Mouse (Mus musculus) kidney, postnatal 0 days (tissue): ENCODE measurements around the gene Morn1. TPM values are rescaled to one million over a fixed set of nuclear protein-coding genes. Genes with fewer than 3 reads are reported as not detected.
A peak's percentile ranks its signal among the peaks of the same experiment; 100 is the strongest.

ENCODE experiments used
- ATAC-seq: fragments of 200-750 bp; cut with Nextera tagmentation; replicated peaks from 2 replicates; pipeline ENCODE4 v1.8.0; 2017; ENCODE audit warnings: low read depth, moderate number of reproducible peaks, moderate TSS enrichment, moderate library complexity; ENCODE audit not compliant: low FRiP score
- DNase-seq: peaks from one replicate; pipeline ENCODE4 v3.0.0-alpha.2; 2016; ENCODE audit warnings: low spot score
- H3K27ac ChIP-seq: fragments of 300-500 bp; sonication (generic); 2 replicates; pipeline ENCODE4 v1.5.1; 2014; ENCODE audit warnings: mild to moderate bottlenecking
- H3K27me3 ChIP-seq: fragments of 300-500 bp; sonication (generic); 2 replicates; pipeline ENCODE4 v1.6.1; 2014; ENCODE audit warnings: low read length, mixed read lengths; ENCODE audit not compliant: insufficient read depth
- H3K36me3 ChIP-seq: fragments of 300-500 bp; sonication (generic); 2 replicates; pipeline ENCODE4 v1.6.1; 2014; ENCODE audit warnings: low read length, mixed read lengths; ENCODE audit not compliant: insufficient read depth
- H3K4me1 ChIP-seq: fragments of 300-500 bp; sonication (generic); replicated peaks from 2 replicates; pipeline ENCODE4 v1.6.1; 2014; ENCODE audit warnings: antibody characterized with exemption, low read length, mixed read lengths; ENCODE audit not compliant: insufficient read depth
- H3K4me2 ChIP-seq: fragments of 300-500 bp; sonication (generic); 2 replicates; pipeline ENCODE4 v1.6.1; 2014; ENCODE audit warnings: mild to moderate bottlenecking, low read length, moderate library complexity, mixed read lengths
- H3K4me3 ChIP-seq: fragments of 300-500 bp; sonication (generic); replicated peaks from 2 replicates; pipeline ENCODE4 v1.5.1; 2014; ENCODE audit warnings: low read depth, low read length
- H3K9ac ChIP-seq: fragments of 300-500 bp; sonication (generic); 2 replicates; pipeline ENCODE4 v1.6.1; 2014; ENCODE audit warnings: low read depth, low read length
- H3K9me3 ChIP-seq: fragments of 300-500 bp; sonication (generic); replicated peaks from 2 replicates; pipeline ENCODE4 v1.6.1; 2016; ENCODE audit warnings: low read length, inconsistent platforms, mixed read lengths
- CTCF ChIP-seq: IDR thresholded peaks from 2 replicates; pipeline ENCODE4 v1.5.1; 2016; ENCODE audit warnings: antibody characterized with exemption, low read depth, mild to moderate bottlenecking, moderate library complexity
- WGBS: fragments of 180-500 bp; shearing (Covaris S2); extraction: QIAGEN DNeasy Blood & Tissue Kit; methylation state at CpG from one replicate; pipeline ENCODE4 v1.1.7; 2014; 5-methylcytosine and 5-hydroxymethylcytosine counted together
- polyA plus RNA-seq: library from polyadenylated mRNA; unstranded; fragments of >200 nt; fragmentation: Nextera tagmentation; extraction: Ambion mirVana; gene quantifications from 2 replicates; pipeline ENCODE4 v1.2.1, GENCODE M21; 2015

The Morn1 gene
- polyA plus RNA-seq, 1 experiment from 2014 or later = 7.0 TPM

DNA sequence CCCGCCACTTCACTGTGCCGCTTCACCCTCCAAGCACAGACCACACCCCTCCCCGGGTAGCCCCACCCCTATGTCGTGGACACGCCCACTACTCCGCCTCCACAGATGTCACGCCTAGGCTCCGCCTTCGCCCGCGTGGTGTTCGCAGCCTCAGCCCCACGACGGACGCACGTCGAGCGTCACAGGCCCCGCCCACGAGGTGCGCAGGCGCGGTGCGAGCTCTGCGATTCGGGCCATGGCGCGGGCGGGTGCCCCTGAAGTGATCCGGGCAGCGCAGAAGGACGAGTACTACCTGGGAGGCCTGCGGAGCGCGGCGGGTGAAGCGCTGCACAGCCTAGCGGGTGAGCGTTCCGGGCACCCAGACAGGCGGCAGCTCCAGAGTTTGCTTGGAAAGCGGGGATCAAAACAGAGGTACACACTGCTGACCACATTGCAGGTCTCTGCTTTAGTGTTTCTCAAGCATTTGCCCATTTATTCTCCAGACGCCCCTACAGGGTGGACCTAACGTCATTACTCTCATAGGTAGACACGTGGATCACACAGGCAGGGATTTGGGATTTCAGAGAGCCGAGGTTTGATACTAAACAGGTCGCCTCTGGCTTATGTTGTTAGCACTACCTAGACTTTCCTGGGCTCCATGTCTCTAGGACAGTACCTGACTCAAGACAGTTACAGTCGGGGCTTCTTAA is 19.4 kb upstream of the Morn1 start, which contains the start of gene Pex10:
TSS of gene Pex10 (plus strand) at position 183 of the 689 bp plus-strand sequence.
- Histone ChIP-seq H3K4me1 (peaks cover 9% of the 10 kb centered on the region), H3K4me2 (peak within 1 kb of the TSS; percentile 90), H3K9me3 (no peaks in the 10 kb centered on the region), H3K9ac (peak within 1 kb of the TSS; percentile 81), H3K36me3 (peaks cover 19% of the 10 kb centered on the region), H3K27ac (peak within 1 kb of the TSS; percentile 73), H3K27me3 (no peaks in the 10 kb centered on the region), H3K4me3 (peak within 1 kb of the TSS; percentile 64)
- ATAC-seq (peak; percentile 89), DNase-seq (peak; percentile 97)
- WGBS = under 1% methylated on average over 48 of the region's 48 CpGs
- TF ChIP-seq CTCF = no peak

DNA sequence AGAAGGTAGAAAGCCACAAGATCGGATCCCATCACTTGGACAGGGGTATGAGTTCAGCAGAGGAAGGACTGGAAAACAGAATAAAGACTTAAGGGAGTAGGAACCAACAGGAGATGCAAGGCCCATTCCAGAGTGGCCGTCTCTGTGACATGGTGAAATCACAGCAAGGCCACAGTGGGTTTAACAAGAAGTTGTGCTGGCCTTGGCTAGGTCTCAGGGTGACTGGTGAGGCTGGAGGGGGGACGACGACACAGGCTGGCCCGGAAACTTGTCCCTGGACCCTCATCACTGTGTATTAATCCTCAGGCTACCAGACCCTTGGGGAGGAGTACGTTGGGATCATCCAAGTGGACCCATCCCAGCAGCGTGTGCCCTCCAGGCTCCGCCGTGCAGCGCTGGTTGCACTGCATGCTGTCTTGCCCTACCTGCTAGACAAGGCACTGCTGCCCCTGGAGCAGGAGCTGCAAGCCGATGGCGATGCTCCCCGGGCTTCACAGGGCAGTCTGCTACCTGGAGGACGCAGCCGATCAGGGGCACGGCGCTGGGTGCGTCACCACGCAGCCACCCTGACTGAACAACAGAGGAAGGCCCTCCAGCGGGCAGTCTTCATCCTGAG is 17.9 kb upstream of the Morn1 start:
- Histone ChIP-seq H3K9me3 (no peaks in the 10 kb centered on the region), H3K4me2 (peak overlapping the region; percentile 90; the same call in 1 of the 2 replicates), H3K4me3 (no peak overlapping the region), H3K27ac (no peak overlapping the region), H3K9ac (no peak overlapping the region), H3K4me1 (peaks cover 9% of the 10 kb centered on the region), H3K36me3 (peaks cover 27% of the 10 kb centered on the region), H3K27me3 (no peaks in the 10 kb centered on the region)
- 92% methylated on average over 20 of the region's 20 CpGs for WGBS
- TF ChIP-seq CTCF = no peak
- DNase-seq = no peak
- no peak for ATAC-seq

DNA sequence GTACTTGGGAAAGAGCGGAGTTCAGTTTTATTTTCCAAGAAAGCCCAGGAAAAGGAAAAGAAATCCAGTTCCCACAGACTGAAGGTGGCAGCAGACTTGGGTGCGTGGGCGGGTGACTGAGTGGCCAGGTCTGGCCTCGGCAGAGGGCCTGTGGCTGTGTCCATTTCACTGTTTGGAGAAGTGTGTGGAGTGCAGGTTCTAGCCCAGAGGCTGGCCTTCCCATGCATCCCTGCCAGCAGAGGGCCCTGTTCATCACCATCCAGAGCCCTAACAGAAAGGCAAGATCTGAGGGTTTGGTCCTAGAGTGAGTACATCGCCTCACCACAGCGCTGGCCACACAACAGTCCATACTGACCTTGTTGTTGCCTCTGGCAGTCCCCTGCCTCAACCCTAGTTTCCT is 17.2 kb upstream of the Morn1 start:
- Histone ChIP-seq H3K4me1 (peaks cover 9% of the 10 kb centered on the region), H3K27ac (no peak overlapping the region), H3K4me2 (no peak overlapping the region), H3K9ac (no peak overlapping the region), H3K9me3 (no peaks in the 10 kb centered on the region), H3K27me3 (no peaks in the 10 kb centered on the region), H3K4me3 (no peak overlapping the region), H3K36me3 (peaks cover 33% of the 10 kb centered on the region)
- WGBS = 81% methylated on average over 6 of the region's 6 CpGs
- peak; percentile 49 for TF ChIP-seq CTCF
- no peak for DNase-seq
- ATAC-seq = no peak

DNA sequence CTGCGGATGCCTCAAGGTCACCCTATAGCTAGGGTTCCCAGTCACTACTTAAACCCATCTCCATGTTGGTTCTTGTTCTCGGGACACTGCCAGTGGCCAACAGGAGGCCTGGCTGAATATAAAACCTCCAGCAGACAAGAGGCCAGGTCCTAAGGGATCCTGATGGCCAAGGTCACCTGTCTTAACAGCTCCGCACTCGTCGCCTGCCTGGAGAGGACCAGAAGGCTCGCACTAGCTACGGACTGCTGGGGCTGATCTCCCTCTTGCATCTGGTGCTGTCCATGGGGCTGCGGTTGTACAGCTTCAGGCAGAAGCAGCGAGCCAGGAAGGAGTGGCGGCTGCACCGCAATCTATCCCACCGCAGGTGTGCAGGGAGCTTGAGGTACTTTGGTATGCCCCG is 16.2 kb upstream of the Morn1 start:
- TF ChIP-seq CTCF = no peak
- Histone ChIP-seq H3K4me3 (no peak overlapping the region), H3K27ac (no peak overlapping the region), H3K27me3 (no peaks in the 10 kb centered on the region), H3K4me1 (peaks cover 9% of the 10 kb centered on the region), H3K9me3 (no peaks in the 10 kb centered on the region), H3K36me3 (peaks cover 43% of the 10 kb centered on the region), H3K4me2 (no peak overlapping the region), H3K9ac (no peak overlapping the region)
- WGBS = 90% methylated on average over 13 of the region's 13 CpGs
- DNase-seq (no peak), ATAC-seq (no peak)

DNA sequence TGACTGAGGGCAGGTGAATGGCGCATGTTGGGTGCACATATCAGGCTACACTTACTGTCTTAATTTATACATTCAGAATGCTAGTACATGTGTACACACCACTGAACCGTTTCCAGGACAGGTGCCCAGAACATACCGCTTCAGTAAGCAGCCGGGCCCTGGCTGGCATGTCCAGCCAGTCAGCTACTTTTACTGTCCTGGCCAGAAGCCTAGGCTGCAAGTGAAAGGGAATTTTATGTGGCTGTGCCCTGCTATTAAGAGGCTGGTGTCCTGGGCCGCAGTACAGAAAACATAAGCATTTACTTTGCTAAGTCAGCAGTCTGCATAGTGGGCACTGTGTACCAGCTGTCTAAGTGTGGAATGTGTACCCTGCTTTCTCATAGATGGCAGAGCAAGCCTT is 15.5 kb upstream of the Morn1 start:
- no peak overlapping the region for H3K9ac ChIP-seq
- no peaks in the 10 kb centered on the region for H3K27me3 ChIP-seq
- ATAC-seq (no peak), DNase-seq (no peak)
- WGBS = 77% methylated on average over 5 of the region's 5 CpGs
- 0 out of 2 replicates have a peak overlapping the region, but pooled peaks have one; percentile 42 for H3K27ac ChIP-seq
- peaks cover 9% of the 10 kb centered on the region for H3K4me1 ChIP-seq
- TF ChIP-seq CTCF = no peak
- H3K4me2 ChIP-seq = no peak overlapping the region
- H3K9me3 ChIP-seq = no peaks in the 10 kb centered on the region
- H3K36me3 ChIP-seq = peaks cover 50% of the 10 kb centered on the region
- H3K4me3 ChIP-seq = no peak overlapping the region

DNA sequence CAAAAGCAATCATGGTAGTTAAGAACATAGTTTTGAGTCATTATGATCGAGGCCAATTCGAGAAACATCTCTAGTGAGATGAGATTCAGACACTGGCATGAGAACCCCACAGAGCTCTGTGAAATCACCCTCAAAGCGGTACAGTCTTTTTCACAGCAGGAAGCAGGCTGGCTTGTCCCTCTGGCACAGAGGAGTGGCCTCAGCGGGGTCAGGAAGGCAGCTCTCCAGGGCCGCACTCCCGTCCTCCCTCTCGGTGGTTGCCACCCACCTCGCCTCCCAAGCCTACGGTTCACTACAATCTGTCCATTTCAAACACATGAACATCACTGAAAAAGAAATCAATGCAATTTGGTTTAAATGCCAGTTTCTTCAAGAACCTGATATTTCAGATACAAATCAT is 12.0 kb upstream of the Morn1 start:
- no peak overlapping the region for H3K9ac ChIP-seq
- peaks cover 68% of the 10 kb centered on the region for H3K36me3 ChIP-seq
- no peak overlapping the region for H3K4me3 ChIP-seq
- ATAC-seq (no peak), DNase-seq (no peak)
- H3K4me2 ChIP-seq = no peak overlapping the region
- no peaks in the 10 kb centered on the region for H3K4me1 ChIP-seq
- H3K27me3 ChIP-seq = no peaks in the 10 kb centered on the region
- no peak for TF ChIP-seq CTCF
- H3K9me3 ChIP-seq = no peaks in the 10 kb centered on the region
- 64% methylated on average over 9 of the region's 9 CpGs for WGBS
- no peak overlapping the region for H3K27ac ChIP-seq
